Mouse (Mus musculus) heart, embryonic 15.5 days (tissue): ENCODE measurements around the gene Suclg1. TPM values are rescaled to one million over a fixed set of nuclear protein-coding genes. Genes with fewer than 3 reads are reported as not detected.

Experiments
- ATAC-seq: fragments of 200-750 bp; cut with Nextera tagmentation; replicated peaks from 2 replicates; pipeline ENCODE4 v1.8.0; 2017; ENCODE audit warnings: low read depth, moderate TSS enrichment; ENCODE audit not compliant: insufficient number of reproducible peaks, insufficient read depth, low FRiP score
- H3K27ac ChIP-seq: fragments of 300-500 bp; sonication (generic); 2 replicates; pipeline ENCODE4 v1.5.1; 2015; ENCODE audit warnings: mild to moderate bottlenecking, inconsistent platforms
- H3K27me3 ChIP-seq: fragments of 300-500 bp; sonication (generic); 2 replicates; pipeline ENCODE4 v1.6.1; 2015; ENCODE audit warnings: inconsistent platforms
- H3K36me3 ChIP-seq: fragments of 300-500 bp; sonication (generic); 2 replicates; pipeline ENCODE4 v1.6.1; 2015; ENCODE audit warnings: mild to moderate bottlenecking, inconsistent platforms
- H3K4me1 ChIP-seq: fragments of 300-500 bp; sonication (generic); replicated peaks from 2 replicates; pipeline ENCODE4 v1.6.1; 2015; ENCODE audit warnings: inconsistent platforms
- H3K4me2 ChIP-seq: fragments of 300-500 bp; sonication (generic); 2 replicates; pipeline ENCODE4 v1.6.1; 2015; ENCODE audit warnings: inconsistent platforms, mild to moderate bottlenecking, moderate library complexity
- H3K4me3 ChIP-seq: fragments of 300-500 bp; sonication (generic); 2 replicates; pipeline ENCODE4 v1.5.1; 2015; ENCODE audit warnings: mild to moderate bottlenecking, inconsistent platforms
- H3K9ac ChIP-seq: fragments of 300-500 bp; sonication (generic); 2 replicates; pipeline ENCODE4 v1.6.1; 2015; ENCODE audit warnings: mild to moderate bottlenecking, inconsistent platforms
- H3K9me3 ChIP-seq: fragments of 300-500 bp; sonication (generic); replicated peaks from 2 replicates; pipeline ENCODE4 v1.6.1; 2016; ENCODE audit warnings: inconsistent platforms
- WGBS: fragments of 180-500 bp; shearing (Covaris S2); methylation state at CpG from one replicate; pipeline ENCODE4 v1.1.7; 2015; ENCODE audit warnings: mixed read lengths; 5-methylcytosine and 5-hydroxymethylcytosine counted together
- polyA plus RNA-seq: library from polyadenylated mRNA; unstranded; fragments of >200 nt; fragmentation: Nextera tagmentation; extraction: Ambion mirVana; gene quantifications from 2 replicates; pipeline ENCODE4 v1.2.1, GENCODE M21; 2015

The Suclg1 gene
- polyA plus RNA-seq, 1 experiment from 2014 or later: 302 TPM

GRCm38 (mm10) chr6:73251336-73251735, 3.2 kb downstream of the Suclg1 start:
- Histone ChIP-seq H3K4me2 (no peak overlapping the region), H3K36me3 (peaks cover 2% of the 10 kb centered on the region; the same call in 1 of the 2 replicates), H3K27me3 (no peaks in the 10 kb centered on the region), H3K4me1 (peaks cover 45% of the 10 kb centered on the region), H3K27ac (no peak overlapping the region), H3K4me3 (no peak overlapping the region), H3K9ac (no peak overlapping the region), H3K9me3 (no peaks in the 10 kb centered on the region)
- ATAC-seq: no peak
- WGBS: 89% methylated on average over 11 of the region's 11 CpGs

DNA sequence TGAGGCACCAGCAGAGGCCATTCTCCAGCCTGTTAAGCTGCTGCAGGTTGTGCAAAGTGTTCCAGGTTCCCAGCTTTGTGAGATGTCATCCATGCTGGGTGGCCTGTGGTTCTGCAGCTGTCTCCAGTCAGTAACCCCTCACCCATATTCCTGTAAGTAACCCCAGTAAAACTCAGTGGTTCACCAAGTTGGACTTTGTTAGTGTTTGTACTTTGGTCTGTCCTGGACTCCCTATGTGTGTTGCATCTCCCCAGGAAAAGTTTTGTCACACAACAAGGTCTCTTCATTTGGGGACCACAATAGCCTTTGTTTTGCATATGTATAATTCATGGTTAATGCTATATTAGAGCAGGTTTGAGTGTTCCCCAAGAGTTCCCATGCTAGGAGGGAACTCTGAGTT, 4.2 kb downstream of the Suclg1 start:
- Histone ChIP-seq H3K4me2 (no peak overlapping the region), H3K27ac (no peak overlapping the region), H3K9me3 (no peaks in the 10 kb centered on the region), H3K9ac (no peak overlapping the region), H3K36me3 (peaks cover 11% of the 10 kb centered on the region), H3K4me3 (no peak overlapping the region), H3K4me1 (peaks cover 45% of the 10 kb centered on the region), H3K27me3 (no peaks in the 10 kb centered on the region)
- ATAC-seq: no peak

GRCm38 (mm10) chr6:73253006-73253405, 4.8 kb downstream of the Suclg1 start:
- ATAC-seq: no peak
- Histone ChIP-seq H3K27me3 (no peaks in the 10 kb centered on the region), H3K36me3 (peaks cover 15% of the 10 kb centered on the region), H3K27ac (no peak overlapping the region), H3K4me2 (no peak overlapping the region), H3K9ac (no peak overlapping the region), H3K4me1 (peaks cover 45% of the 10 kb centered on the region), H3K4me3 (no peak overlapping the region), H3K9me3 (no peaks in the 10 kb centered on the region)
- WGBS: 81% methylated on average over 2 of the region's 2 CpGs

DNA sequence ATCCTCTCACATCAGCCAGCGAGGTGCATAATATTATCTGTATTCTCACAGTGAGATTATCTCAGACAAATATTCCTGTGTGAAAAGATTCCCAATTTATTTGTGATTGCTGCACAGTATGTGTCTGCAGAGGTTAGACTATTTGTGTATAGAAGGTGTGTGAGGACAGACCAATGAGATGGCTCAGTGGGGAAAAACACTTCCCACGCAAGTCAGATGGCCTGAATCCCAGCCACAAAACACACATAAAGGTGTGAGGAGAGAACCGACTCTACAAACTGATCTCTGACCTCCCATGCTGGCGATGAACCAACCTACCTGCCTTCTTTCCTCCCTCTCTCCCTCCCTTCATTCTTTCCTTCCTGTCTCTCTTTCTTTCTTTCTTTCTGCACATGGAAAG, 5.4 kb downstream of the Suclg1 start:
- peaks cover 45% of the 10 kb centered on the region for H3K4me1 ChIP-seq
- H3K9ac ChIP-seq: no peak overlapping the region
- H3K27me3 ChIP-seq: no peaks in the 10 kb centered on the region
- H3K9me3 ChIP-seq: no peaks in the 10 kb centered on the region
- H3K4me3 ChIP-seq: no peak overlapping the region
- 58% methylated on average over 4 of the region's 4 CpGs for WGBS
- no peak overlapping the region for H3K27ac ChIP-seq
- peaks cover 15% of the 10 kb centered on the region for H3K36me3 ChIP-seq
- H3K4me2 ChIP-seq: no peak overlapping the region
- no peak for ATAC-seq

DNA sequence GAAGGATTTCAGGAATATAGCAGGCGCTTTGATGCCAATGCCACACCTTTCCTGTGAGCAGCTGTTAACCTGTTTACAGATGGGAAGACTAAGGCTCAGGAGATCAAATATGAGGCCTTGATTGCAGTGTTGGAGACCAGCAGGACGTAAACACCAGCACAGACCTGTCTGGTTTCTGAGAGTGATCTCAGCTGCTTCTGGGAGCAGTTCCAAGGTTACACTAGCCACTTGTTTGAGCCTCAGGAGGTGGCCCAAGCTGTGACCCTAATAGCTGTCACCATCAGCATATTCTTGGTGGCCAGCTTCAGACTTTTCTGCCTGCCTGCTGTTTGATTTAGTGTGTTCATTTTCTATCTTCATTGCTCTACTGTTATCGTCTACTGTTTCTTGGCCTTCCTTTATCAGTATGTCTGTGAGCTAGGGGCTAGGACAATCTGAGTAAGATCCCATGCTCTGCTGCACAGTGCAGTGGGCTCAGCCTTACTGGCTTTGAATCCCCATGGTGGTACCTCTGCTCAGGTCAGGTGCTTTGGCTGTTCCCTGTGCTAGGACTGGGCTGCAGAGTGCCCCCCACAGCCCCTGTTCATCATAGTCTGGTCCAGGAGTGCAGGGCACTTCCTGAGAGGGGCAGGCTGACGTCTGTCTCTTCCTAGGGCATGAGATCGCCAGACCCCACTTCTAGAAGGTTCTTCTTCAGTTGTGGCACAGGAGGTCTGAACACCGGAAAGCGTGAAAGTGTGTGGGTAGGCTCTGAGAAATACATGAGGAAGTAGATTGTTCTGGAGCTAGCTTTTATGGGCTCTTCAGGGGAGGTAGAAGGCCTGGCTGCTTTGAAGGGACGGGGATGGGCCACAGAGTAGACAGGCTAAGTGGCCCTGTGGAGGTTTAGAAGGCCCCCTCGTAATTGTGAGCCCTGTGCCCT, 6.4 kb downstream of the Suclg1 start:
- Histone ChIP-seq H3K36me3 (peaks cover 20% of the 10 kb centered on the region), H3K4me1 (peaks cover 40% of the 10 kb centered on the region), H3K4me2 (no peak overlapping the region), H3K27me3 (no peaks in the 10 kb centered on the region), H3K4me3 (no peak overlapping the region), H3K9ac (no peak overlapping the region), H3K27ac (peak overlapping the region; percentile 15), H3K9me3 (no peaks in the 10 kb centered on the region)
- ATAC-seq: no peak; the same call in 1 of the 2 replicates
- WGBS: 63% methylated on average over 9 of the region's 9 CpGs

DNA sequence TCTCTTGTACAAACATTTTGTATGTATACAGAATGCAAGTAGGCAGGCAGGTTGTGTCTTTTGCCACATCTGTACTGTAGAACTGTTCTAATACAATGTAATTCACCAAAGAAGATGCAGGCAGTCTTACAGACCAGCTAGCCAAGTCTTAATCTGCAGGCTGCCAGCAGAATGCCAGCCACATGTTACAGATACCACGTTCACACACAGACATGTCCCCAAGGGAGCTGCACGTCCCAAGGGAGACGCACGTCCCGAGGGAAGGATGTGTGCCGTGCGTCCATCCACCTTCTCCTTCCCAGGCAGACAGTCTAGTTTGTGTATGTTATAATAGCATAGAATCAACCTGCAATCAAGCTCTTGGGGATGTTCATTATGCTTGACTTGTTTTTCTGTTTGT, 8.9 kb downstream of the Suclg1 start:
- Histone ChIP-seq H3K9me3 (no peaks in the 10 kb centered on the region), H3K27me3 (no peaks in the 10 kb centered on the region), H3K4me3 (no peak overlapping the region), H3K27ac (no peak overlapping the region), H3K4me1 (peaks cover 28% of the 10 kb centered on the region), H3K4me2 (no peak overlapping the region), H3K36me3 (peaks cover 40% of the 10 kb centered on the region), H3K9ac (no peak overlapping the region)
- 92% methylated on average over 7 of the region's 7 CpGs for whole genome bisulfite sequencing
- ATAC-seq: no peak

GRCm38 (mm10) chr6:73260110-73260509, 11.9 kb downstream of the Suclg1 start:
- Histone ChIP-seq H3K27me3 (no peaks in the 10 kb centered on the region), H3K4me2 (no peak overlapping the region), H3K36me3 (peaks cover 55% of the 10 kb centered on the region), H3K27ac (no peak overlapping the region), H3K9me3 (no peaks in the 10 kb centered on the region), H3K4me1 (peaks cover 2% of the 10 kb centered on the region; the same call in 1 of the 2 replicates), H3K4me3 (no peak overlapping the region), H3K9ac (no peak overlapping the region)
- no peak for ATAC-seq
- 91% methylated on average over 6 of the region's 6 CpGs for WGBS

- ATAC-seq: no peak
- 79% methylated on average over 2 of the region's 2 CpGs for WGBS
Observed at GRCm38 (mm10) chr6:73264801-73265200, 16.6 kb downstream of the Suclg1 start.

DNA sequence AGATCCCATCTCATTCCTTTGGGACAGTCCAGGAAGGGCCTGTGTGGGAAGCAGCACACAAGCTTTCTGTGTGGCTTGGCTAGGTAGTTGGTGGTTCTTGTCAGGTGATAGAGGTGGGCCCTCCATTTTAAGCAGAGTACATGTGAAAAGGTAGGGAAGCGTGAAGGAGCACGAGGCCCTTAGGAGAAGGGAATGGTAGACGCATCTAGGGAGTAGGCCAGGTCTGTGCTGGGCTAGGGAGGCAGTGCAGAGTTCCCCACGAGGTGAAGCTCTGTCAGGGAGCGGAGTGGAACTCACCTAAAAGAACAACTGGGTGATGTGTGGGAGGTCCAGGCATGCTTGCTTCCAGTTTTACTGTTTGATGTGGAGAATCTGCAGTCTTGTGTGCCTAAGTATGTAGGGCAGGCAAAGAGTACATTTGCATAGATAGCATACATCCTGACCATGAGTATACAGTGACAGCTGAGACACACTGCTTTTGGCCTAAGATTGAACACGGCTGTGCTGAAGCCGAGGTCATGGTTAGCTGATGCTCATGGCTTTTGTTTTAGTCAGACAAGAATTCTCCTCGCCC, 19.6 kb downstream of the Suclg1 start:
- Histone ChIP-seq H3K4me2 (no peak overlapping the region), H3K9me3 (no peaks in the 10 kb centered on the region), H3K4me3 (no peak overlapping the region), H3K4me1 (no peaks in the 10 kb centered on the region), H3K27me3 (no peaks in the 10 kb centered on the region), H3K36me3 (peaks cover 80% of the 10 kb centered on the region), H3K27ac (no peak overlapping the region), H3K9ac (no peak overlapping the region)
- ATAC-seq: no peak
- 84% methylated on average over 8 of the region's 8 CpGs for WGBS

More at GRCm38 (mm10) chr6:73264801-73265200, 16.6 kb downstream of the Suclg1 start:
- Histone ChIP-seq H3K4me2 (no peak overlapping the region), H3K36me3 (peaks cover 69% of the 10 kb centered on the region), H3K9ac (no peak overlapping the region), H3K27ac (no peak overlapping the region), H3K4me1 (no peaks in the 10 kb centered on the region), H3K27me3 (no peaks in the 10 kb centered on the region), H3K9me3 (no peaks in the 10 kb centered on the region), H3K4me3 (no peak overlapping the region)

DNA sequence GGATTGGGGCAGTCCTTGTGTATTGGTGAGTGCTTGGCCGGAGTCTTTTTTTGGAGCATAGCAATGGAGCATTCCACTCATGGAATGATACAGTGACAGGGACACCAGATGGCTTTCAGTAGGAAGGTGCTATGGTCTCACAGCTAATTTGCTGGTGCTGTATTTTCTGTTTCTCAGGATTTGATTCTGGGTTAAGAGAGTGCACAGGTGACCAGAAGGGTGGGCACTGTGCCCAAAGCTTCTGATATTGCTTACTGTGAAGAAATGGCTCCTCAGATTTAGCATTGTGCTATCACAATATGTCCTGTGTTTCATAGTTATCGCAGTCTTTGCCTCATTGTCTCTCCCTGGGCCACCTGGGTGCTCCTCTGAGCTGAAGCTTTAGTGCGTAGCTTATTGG, 21.2 kb downstream of the Suclg1 start:
- H3K27ac ChIP-seq: no peak overlapping the region
- no peak overlapping the region for H3K4me2 ChIP-seq
- H3K9me3 ChIP-seq: no peaks in the 10 kb centered on the region
- peaks cover 79% of the 10 kb centered on the region for H3K36me3 ChIP-seq
- WGBS: 90% methylated on average over 3 of the region's 3 CpGs
- H3K27me3 ChIP-seq: no peaks in the 10 kb centered on the region
- no peak overlapping the region for H3K9ac ChIP-seq
- no peak overlapping the region for H3K4me3 ChIP-seq
- ATAC-seq: no peak
- no peaks in the 10 kb centered on the region for H3K4me1 ChIP-seq

DNA sequence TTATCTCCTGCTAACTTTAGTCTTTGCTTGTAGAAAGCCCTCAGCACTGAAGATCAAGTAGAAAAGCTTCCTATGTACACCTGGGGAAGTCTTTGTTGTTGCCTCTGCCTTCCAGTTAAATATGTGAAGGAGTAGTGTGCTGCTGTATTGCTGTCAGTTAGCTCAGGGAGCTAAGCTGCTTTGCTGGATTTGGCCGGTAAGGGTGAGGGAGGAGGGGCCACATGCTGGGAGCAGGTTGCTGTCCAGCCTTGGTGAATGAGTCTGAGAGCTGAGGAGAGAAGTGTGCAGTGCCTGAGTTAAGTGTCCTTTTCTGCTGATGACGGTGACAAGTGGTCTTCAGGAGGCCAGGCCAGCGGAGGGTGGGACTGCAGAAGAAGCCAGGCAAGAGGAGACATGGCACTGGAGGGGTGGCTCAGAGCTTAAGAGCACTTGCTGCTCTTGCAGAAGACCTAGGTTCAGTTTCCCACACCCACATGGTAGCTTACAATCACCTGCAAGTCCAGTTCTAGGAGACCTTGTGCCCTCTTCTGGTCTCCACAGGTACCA, 23.4 kb downstream of the Suclg1 start:
- no peak overlapping the region for H3K9ac ChIP-seq
- peaks cover 93% of the 10 kb centered on the region for H3K36me3 ChIP-seq
- no peak overlapping the region for H3K27ac ChIP-seq
- no peak overlapping the region for H3K4me2 ChIP-seq
- WGBS: 69% methylated on average over 3 of the region's 3 CpGs
- no peaks in the 10 kb centered on the region for H3K9me3 ChIP-seq
- no peak for ATAC-seq
- H3K4me1 ChIP-seq: no peaks in the 10 kb centered on the region
- no peak overlapping the region for H3K4me3 ChIP-seq
- no peaks in the 10 kb centered on the region for H3K27me3 ChIP-seq
